Mouse (Mus musculus) heart, adult 8-10 months (tissue): ENCODE data around the gene Gm5460. TPM values are rescaled to one million over a fixed set of nuclear protein-coding genes. Genes with fewer than 3 reads are reported as not detected.

Experiments
- DNase-seq: peaks from one replicate; pipeline ENCODE4 v3.0.0; 2022; ENCODE audit warnings: low spot score
- total RNA-seq, 4 experiments: library from RNA; stranded (reverse); gene quantifications; 2 replicates each; pipeline ENCODE4 v1.2.4; 2022

The Gm5460 gene
- total RNA-seq, result not detected

GRCm38 (mm10) chr14:34016381-34016780, at the start of gene Gm5460:
Gm5460 (plus strand) TSS chr14:34016758.
- no peak for DNase-seq

GRCm38 (mm10) chr14:33972679-33973078, 43.9 kb upstream of the Gm5460 start:
- no peak for DNase-seq

GRCm38 (mm10) chr14:33974752-33975151, 41.8 kb upstream of the Gm5460 start:
- DNase-seq, result no peak

- DNase-seq, result no peak
Observed at GRCm38 (mm10) chr14:33977748-33978147, 38.8 kb upstream of the Gm5460 start.

- DNase-seq, result no peak
Observed at GRCm38 (mm10) chr14:33978604-33979059, 37.9 kb upstream of the Gm5460 start, which contains the start of gene Zfp488. Zfp488 (minus strand) TSS chr14:33978764.

GRCm38 (mm10) chr14:33989201-33989600, 27.4 kb upstream of the Gm5460 start:
- DNase-seq, result no peak

- no peak for DNase-seq
Observed at GRCm38 (mm10) chr14:33991971-33992370, 24.6 kb upstream of the Gm5460 start.

- no peak for DNase-seq
Observed at GRCm38 (mm10) chr14:33993051-33993450, 23.5 kb upstream of the Gm5460 start.

- DNase-seq, result no peak
Observed at GRCm38 (mm10) chr14:33993521-33994289, 22.9 kb upstream of the Gm5460 start.

GRCm38 (mm10) chr14:33997427-33997826, 19.1 kb upstream of the Gm5460 start:
- no peak for DNase-seq

- DNase-seq, result no peak
Observed at GRCm38 (mm10) chr14:34000076-34000475, 16.5 kb upstream of the Gm5460 start.

- DNase-seq, result no peak
Observed at GRCm38 (mm10) chr14:34001445-34001844, 15.1 kb upstream of the Gm5460 start.

- DNase-seq, result no peak
Observed at GRCm38 (mm10) chr14:34002358-34002757, 14.2 kb upstream of the Gm5460 start.

- DNase-seq, result no peak
Observed at GRCm38 (mm10) chr14:34015063-34015462, 1.5 kb upstream of the Gm5460 start, which contains the start of gene Gm30083. Gm30083 (minus strand) TSS chr14:34015182.

- DNase-seq, result no peak
Observed at GRCm38 (mm10) chr14:34016938-34017337, 380 bp downstream of the Gm5460 start.

GRCm38 (mm10) chr14:34026710-34027109, 10.2 kb downstream of the Gm5460 start:
- no peak for DNase-seq

GRCm38 (mm10) chr14:34033841-34034610, 17.5 kb downstream of the Gm5460 start:
- DNase-seq, result no peak

- DNase-seq, result no peak
Observed at GRCm38 (mm10) chr14:34041241-34041640, 24.7 kb downstream of the Gm5460 start.

- DNase-seq, result no peak
Observed at GRCm38 (mm10) chr14:34043341-34043740, 26.8 kb downstream of the Gm5460 start.

GRCm38 (mm10) chr14:34050101-34050779, 33.7 kb downstream of the Gm5460 start:
- no peak for DNase-seq

- no peak for DNase-seq
Observed at GRCm38 (mm10) chr14:34052516-34052915, 36.0 kb downstream of the Gm5460 start, which contains the start of gene Antxrl. Antxrl (plus strand) TSS chr14:34052707.

GRCm38 (mm10) chr14:34071665-34072064, 55.1 kb downstream of the Gm5460 start:
- no peak for DNase-seq
